Mouse (Mus musculus): ENCODE results near the gene Capn7.

DNA sequence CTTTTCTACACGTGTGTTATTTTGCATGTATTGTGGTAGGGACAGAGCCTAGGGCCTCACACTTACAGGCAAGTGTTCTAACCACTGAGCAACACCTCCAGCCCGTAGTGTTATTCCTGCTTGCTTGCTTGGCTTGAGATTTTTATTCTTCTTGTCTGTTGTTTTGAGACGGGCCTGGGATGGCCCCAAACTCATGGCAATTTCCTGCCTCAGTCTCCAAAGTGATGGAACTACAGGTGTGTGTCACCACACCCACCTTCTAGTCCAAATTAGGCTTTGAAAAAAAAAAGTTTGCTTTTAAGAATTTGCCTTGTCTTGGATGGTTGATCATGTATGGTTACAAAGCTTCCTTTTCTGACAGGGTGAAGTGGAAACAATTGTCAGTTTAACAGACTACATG, 80.0 kb downstream of the Capn7 start:
- TF ChIP-seq SMC3 (IDR thresholded peaks at IDR 0.05; ENCODE audit: low read depth, low read length) (no peak; the same call in none of the 2 replicates), CTCF (conservative IDR thresholded peaks at IDR 0.05 in 1 of 2, IDR thresholded peaks at IDR 0.05 in 1 of 2; ENCODE audit: low read depth in 2 of 2, low read length in 2 of 2) (no peak), MEF2A (IDR thresholded peaks at IDR 0.05; ENCODE audit: borderline replicate concordance, low read depth, low read length) (peak; percentile 97), RAD21 (IDR thresholded peaks at IDR 0.05; ENCODE audit: low read depth, low read length) (no peak; the same call in 1 of the 2 replicates)
